ENCODE assay signal across 26 mouse cellular contexts in the genomic region with DNA sequence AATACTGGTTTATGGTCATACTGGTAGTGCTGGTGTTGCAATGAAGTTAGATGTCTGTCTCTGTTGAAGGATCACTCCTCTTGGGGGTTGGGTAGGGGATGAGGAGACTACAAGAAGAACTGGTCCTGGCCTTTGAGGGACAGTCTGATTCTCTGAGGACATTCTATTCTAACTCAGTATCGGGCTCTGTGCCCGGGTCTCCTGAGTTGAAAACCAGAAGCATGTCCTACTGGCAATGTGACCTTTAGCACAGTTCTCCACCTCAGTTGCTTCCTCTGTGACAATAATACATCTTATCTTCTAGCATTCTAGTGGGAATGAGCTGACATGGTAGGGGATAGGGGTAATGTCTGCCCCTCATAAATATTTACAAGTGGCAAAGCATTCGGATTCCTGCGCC. TPM values are rescaled to one million over a fixed set of nuclear protein-coding genes. Genes with fewer than 3 reads are reported as not detected.
DNase-seq lines count a peak whose midpoint lies in the region; ATAC-seq and TF ChIP-seq lines count a peak whose summit lies in the region.
"Had no signal": no experiment of that assay in that cellular context is flagged by ENCODE, and none has a peak within 500 bp of the region (broad histone marks: within the 10 kb centered on the region; RNA-seq: fewer than 3 reads in every experiment).

No protein-coding gene starts in this region.

- no peak overlapping the region for H3K4me3 ChIP-seq in heart, embryonic 11.5 days (ENCODE audit: low read depth, low read length)
- no peak overlapping the region for H3K4me3 ChIP-seq in heart, embryonic 10.5 days
- no peak overlapping the region for H3K4me3 ChIP-seq in heart, postnatal 0 days (ENCODE audit: low read depth, low read length)
- H3K4me3 ChIP-seq: forebrain, embryonic 10.5 days; forebrain, embryonic 13.5 days; heart, embryonic 15.5 days; hindbrain, embryonic 13.5 days; intestine, embryonic 15.5 days had no signal

- no peak for TF ChIP-seq CTCF in heart, postnatal 0 days (IDR thresholded peaks at IDR 0.05; ENCODE audit: low read depth)

- 88% methylated on average over 4 of the region's 4 CpGs for WGBS in heart, embryonic 11.5 days (ENCODE audit: insufficient replicate concordance)
- 92% methylated on average over 4 of the region's 4 CpGs for WGBS in heart, embryonic 10.5 days
- WGBS in heart, postnatal 0 days, result 66% methylated on average over 4 of the region's 4 CpGs

- H3K27me3 ChIP-seq in heart, embryonic 11.5 days (ENCODE audit: control insufficient read depth, insufficient read depth, low read length), result peaks cover 8% of the 10 kb centered on the region; the same call in 1 of the 2 replicates
- H3K27me3 ChIP-seq in heart, embryonic 10.5 days (ENCODE audit: insufficient read depth, poor library complexity, severe bottlenecking), result peaks cover 46% of the 10 kb centered on the region
- no peaks in the 10 kb centered on the region for H3K27me3 ChIP-seq in heart, postnatal 0 days (ENCODE audit: control insufficient read depth, insufficient read depth, low read length)

- TF ChIP-seq EP300 in heart, postnatal 0 days (IDR thresholded peaks at IDR 0.05; ENCODE audit: low read depth), result no peak

- no peaks in the 10 kb centered on the region for H3K36me3 ChIP-seq in heart, embryonic 11.5 days (ENCODE audit: control insufficient read depth, insufficient read depth, low read length)
- H3K36me3 ChIP-seq in heart, embryonic 10.5 days, result no peaks in the 10 kb centered on the region
- no peaks in the 10 kb centered on the region for H3K36me3 ChIP-seq in heart, postnatal 0 days (replicated peaks; ENCODE audit: control insufficient read depth, insufficient read depth, low read length)
- H3K36me3 ChIP-seq: forebrain, embryonic 10.5 days; heart, embryonic 15.5 days; hindbrain, embryonic 13.5 days; intestine, embryonic 15.5 days had no signal

- H3K4me1 ChIP-seq in heart, embryonic 11.5 days (ENCODE audit: control insufficient read depth, insufficient read depth, low read length), result peaks cover 7% of the 10 kb centered on the region
- peaks cover 22% of the 10 kb centered on the region for H3K4me1 ChIP-seq in heart, embryonic 10.5 days
- peaks cover 16% of the 10 kb centered on the region; the same call in 1 of the 2 replicates for H3K4me1 ChIP-seq in heart, postnatal 0 days (ENCODE audit: control insufficient read depth, insufficient read depth)
- H3K4me1 ChIP-seq: forebrain, embryonic 13.5 days; intestine, embryonic 15.5 days had no signal

- peak; percentile 95 for DNase-seq in heart, adult 11 months
- DNase-seq in heart, adult 8-10 months (ENCODE audit: low spot score), result peak; percentile 50
- no peak for DNase-seq in heart, embryonic 10.5 days (ENCODE audit: low spot score)
- DNase-seq in heart, postnatal 0 days (ENCODE audit: low spot score), result peak; percentile 63
- DNase-seq in heart, postnatal 36 days, result peak; percentile 36 to 37
- DNase-seq in layer of hippocampus, postnatal 14 days (ENCODE audit: low spot score in 2 of 2), result no peak
- no peak for DNase-seq in neural tube, embryonic 10.5 days (ENCODE audit: extremely low spot score, low spot score)
- DNase-seq: adrenal gland, adult 8-10 months; adrenal gland, postnatal 36 days; cerebellum, adult 18-20 months; cerebellum, adult 9-10 months; cerebellum, postnatal 14 days; gastrocnemius, postnatal 10 days; gastrocnemius, postnatal 36 days; kidney, adult 11 months; kidney, adult 8-10 months had no signal

- H3K9ac ChIP-seq in heart, embryonic 11.5 days (ENCODE audit: low read depth, low read length), result no peak overlapping the region
- no peak overlapping the region for H3K9ac ChIP-seq in heart, postnatal 0 days (replicated peaks; ENCODE audit: low read depth, low read length)
- H3K9ac ChIP-seq: forebrain, embryonic 13.5 days; heart, embryonic 15.5 days; hindbrain, embryonic 13.5 days; intestine, embryonic 15.5 days had no signal

- no peak overlapping the region for H3K27ac ChIP-seq in heart, embryonic 11.5 days (ENCODE audit: low read depth, low read length)
- H3K27ac ChIP-seq in heart, embryonic 10.5 days, result no peak overlapping the region
- H3K27ac ChIP-seq in heart, postnatal 0 days (ENCODE audit: low read depth), result peak overlapping the region; percentile 51
- H3K27ac ChIP-seq: forebrain, embryonic 10.5 days; forebrain, embryonic 13.5 days; heart, embryonic 15.5 days; hindbrain, embryonic 13.5 days; intestine, embryonic 15.5 days had no signal

- no peak for ATAC-seq in heart, embryonic 11.5 days (replicated peaks; ENCODE audit: insufficient number of reproducible peaks, low FRiP score, low TSS enrichment)
- peak; percentile 82 for ATAC-seq in heart, postnatal 0 days (ENCODE audit: insufficient read depth, low read depth)
- ATAC-seq: activated CD4-positive, CD25-positive, alpha-beta regulatory T cell, adult 4 months; forebrain, embryonic 13.5 days; forebrain, embryonic 16.5 days; hindbrain, embryonic 16.5 days; intestine, embryonic 15.5 days had no signal

- intact Hi-C loops in heart, postnatal 36 days (cut with DNase I), result no loop called here

- H3K4me2 ChIP-seq in heart, embryonic 11.5 days, result no peak overlapping the region
- no peak overlapping the region for H3K4me2 ChIP-seq in heart, postnatal 0 days (ENCODE audit: low read depth, low read length)
- H3K4me2 ChIP-seq: forebrain, embryonic 13.5 days; heart, embryonic 15.5 days; hindbrain, embryonic 13.5 days; intestine, embryonic 15.5 days had no signal

- no peaks in the 10 kb centered on the region for H3K9me3 ChIP-seq in heart, embryonic 11.5 days (replicated peaks; ENCODE audit: control insufficient read depth, low read length)
- H3K9me3 ChIP-seq in heart, embryonic 10.5 days, result no peaks in the 10 kb centered on the region
- H3K9me3 ChIP-seq in heart, postnatal 0 days (replicated peaks; ENCODE audit: control insufficient read depth, low read length), result no peaks in the 10 kb centered on the region
- H3K9me3 ChIP-seq: forebrain, embryonic 10.5 days; forebrain, embryonic 13.5 days; heart, embryonic 15.5 days; hindbrain, embryonic 13.5 days; intestine, embryonic 15.5 days had no signal

RNA-seq across cellular contexts. Expression of gene Irx3, which starts 12.2 kb away (rescaled TPM):
- polyA plus RNA-seq in heart, embryonic 11.5 days (2014; fragmentation: Nextera tagmentation; extraction: Ambion mirVana), result 7.9 and 8.6 TPM in 2 replicates
- total RNA-seq in heart, adult 8-10 months (2022), result 10 to 100 TPM; 26.0 to 49.4 (median 32.2) TPM
- polyA plus RNA-seq in heart, embryonic 10.5 days (2016; fragmentation: Nextera tagmentation; extraction: Ambion mirVana), result 13.5 and 13.6 TPM in 2 replicates
- 34.5 and 40.1 TPM in 2 replicates for total RNA-seq in heart, postnatal 0 days (2014; rRNA removed; ENCODE audit: low replicate concordance)
- polyA plus RNA-seq in heart, postnatal 0 days (2015; fragmentation: Nextera tagmentation; extraction: Ambion mirVana), result 25.6 and 26.4 TPM in 2 replicates
- total RNA-seq in heart, postnatal 36 days (2021), result 10 to 100 TPM; 30.0 to 41.2 TPM
- total RNA-seq in layer of hippocampus, postnatal 14 days (2021), result under 1 TPM; 0.23 to 0.29 TPM
- total RNA-seq: granulocyte monocyte progenitor cell, adult 5-6 weeks had no signal
- polyA plus RNA-seq: activated CD4-positive, CD25-positive, alpha-beta regulatory T cell, adult 4 months had no signal

Comparison
In these comparisons a context has a peak if more than half of its experiments do, and no peak if none do; other contexts are left out.
1. DNase-seq: peak in heart, adult 11 months (single experiment), heart, adult 8-10 months (single experiment), heart, postnatal 0 days (single experiment) and heart, postnatal 36 days (2 of 2); none in heart, embryonic 10.5 days (single experiment), layer of hippocampus, postnatal 14 days (0 of 2) and neural tube, embryonic 10.5 days (single experiment).
2. RNA of gene Irx3, which starts 12.2 kb away (total RNA-seq): 30.0 to 41.2 TPM in heart, postnatal 36 days, 34.5 to 40.1 TPM in heart, postnatal 0 days and 26.0 to 49.4 TPM in heart, adult 8-10 months; 0.23 to 0.29 TPM in layer of hippocampus, postnatal 14 days; every median in the first group is over 10 times any median in the second.